Mouse (Mus musculus): ENCODE measurements around the gene Filip1l. TPM values are rescaled to one million over a fixed set of nuclear protein-coding genes. Genes with fewer than 3 reads are reported as not detected.

The Filip1l gene
- polyA plus RNA-seq, 1 experiment, result 35.9 TPM

DNA sequence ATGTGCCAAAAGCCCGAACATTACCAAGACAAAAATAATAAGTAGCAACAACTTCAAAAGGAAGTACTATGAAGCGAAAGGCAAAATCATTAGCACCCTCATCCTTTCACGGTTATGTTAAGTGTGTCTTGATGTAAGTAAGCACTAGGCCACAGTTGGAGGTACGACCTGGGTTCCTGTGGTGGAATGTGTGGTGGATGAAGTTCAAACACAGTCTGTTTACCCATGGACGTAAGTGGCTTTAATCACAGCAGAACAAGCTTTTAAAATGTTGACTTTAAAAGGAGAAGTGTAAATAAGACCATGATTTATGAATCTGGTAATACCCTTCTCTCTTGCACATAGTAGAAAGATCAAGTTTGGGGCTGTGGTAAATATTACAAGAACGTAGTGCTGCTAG lies 153.2 kb downstream of the Filip1l start:
- Histone ChIP-seq H3K4me3 (ENCODE audit: insufficient read depth, low read length) (no peak overlapping the region), H3K4me1 (ENCODE audit: control insufficient read depth, insufficient read depth, low read length) (peaks cover 21% of the 10 kb centered on the region), H3K27ac (ENCODE audit: insufficient read depth, low read depth, low read length) (no peak overlapping the region)
- TF ChIP-seq CTCF (IDR thresholded peaks at IDR 0.05; ENCODE audit: low read depth, low read length) (no peak), POLR2A (IDR thresholded peaks at IDR 0.05; ENCODE audit: borderline replicate concordance, low read depth, low read length) (no peak)

DNA sequence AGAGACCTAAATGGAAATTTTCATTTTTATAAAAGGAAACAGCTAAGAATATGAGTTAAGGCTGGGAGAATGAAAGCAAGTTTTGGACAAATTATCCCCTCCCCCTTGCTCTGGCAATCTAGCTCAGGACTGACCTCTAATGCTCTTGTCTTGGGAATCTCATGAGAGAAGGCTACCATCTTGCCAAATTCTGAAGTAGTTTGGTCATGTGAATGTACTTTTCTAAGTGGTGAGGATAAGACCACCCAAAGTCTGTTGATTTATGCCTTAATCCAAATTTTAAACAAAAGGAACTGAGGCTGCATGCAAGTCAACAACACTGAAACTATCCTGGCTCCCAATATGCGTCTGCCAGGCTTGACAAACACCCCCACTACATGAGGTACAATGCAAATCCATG lies 155.5 kb downstream of the Filip1l start:
- Histone ChIP-seq H3K4me1 (ENCODE audit: control insufficient read depth, insufficient read depth, low read length) (peaks cover 9% of the 10 kb centered on the region), H3K27ac (ENCODE audit: insufficient read depth, low read depth, low read length) (no peak overlapping the region), H3K4me3 (ENCODE audit: insufficient read depth, low read length) (no peak overlapping the region)
- no peak for TF ChIP-seq POLR2A (IDR thresholded peaks at IDR 0.05; ENCODE audit: borderline replicate concordance, low read depth, low read length)
- TF ChIP-seq CTCF (IDR thresholded peaks at IDR 0.05; ENCODE audit: low read depth, low read length), result no peak

DNA sequence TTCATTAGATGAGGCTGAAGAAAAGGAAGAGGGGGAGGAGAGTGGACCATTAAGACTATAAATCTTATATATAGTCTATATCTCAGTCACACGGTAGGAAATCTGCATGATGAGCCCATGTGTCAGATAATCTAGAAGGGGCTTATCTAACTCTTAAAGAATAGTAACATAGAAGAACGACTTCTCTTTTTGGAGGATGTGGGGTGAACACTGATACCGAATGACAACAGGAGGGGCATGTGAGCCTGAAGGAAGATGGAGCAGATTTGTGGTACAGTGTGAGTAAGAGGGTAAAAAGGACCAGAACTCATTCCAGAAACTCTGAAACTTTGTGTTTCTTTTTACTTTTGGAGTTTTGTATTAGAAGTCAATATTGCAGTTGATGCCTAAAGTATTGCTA lies 156.2 kb downstream of the Filip1l start:
- H3K27ac ChIP-seq (ENCODE audit: insufficient read depth, low read depth, low read length), result no peak overlapping the region
- peaks cover 7% of the 10 kb centered on the region for H3K4me1 ChIP-seq (ENCODE audit: control insufficient read depth, insufficient read depth, low read length)
- H3K4me3 ChIP-seq (ENCODE audit: insufficient read depth, low read length), result no peak overlapping the region
- TF ChIP-seq CTCF (IDR thresholded peaks at IDR 0.05; ENCODE audit: low read depth, low read length), result no peak

DNA sequence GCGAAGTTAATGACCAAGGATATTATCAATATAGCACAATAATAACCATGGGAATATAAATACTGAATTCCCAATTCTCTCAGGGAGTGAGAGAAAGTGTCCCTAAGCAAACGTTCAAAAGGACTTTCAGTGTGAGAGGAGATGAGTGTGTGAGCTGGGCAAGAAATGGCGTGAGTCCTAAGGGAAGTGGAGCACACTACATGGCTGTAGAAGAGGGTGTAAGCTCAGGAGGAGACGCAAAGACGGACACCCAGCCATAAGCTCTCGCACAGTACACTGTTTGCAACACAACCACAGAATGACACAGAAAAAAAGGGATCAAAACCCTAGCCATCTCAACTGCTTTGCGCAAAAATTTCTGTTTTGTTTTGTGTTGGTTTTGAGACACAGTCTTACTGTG lies 160.7 kb downstream of the Filip1l start:
- Histone ChIP-seq H3K4me1 (ENCODE audit: control insufficient read depth, insufficient read depth, low read length) (no peaks in the 10 kb centered on the region), H3K27ac (ENCODE audit: insufficient read depth, low read depth, low read length) (no peak overlapping the region), H3K4me3 (ENCODE audit: insufficient read depth, low read length) (no peak overlapping the region)
- TF ChIP-seq POLR2A (IDR thresholded peaks at IDR 0.05; ENCODE audit: borderline replicate concordance, low read depth, low read length) (no peak), CTCF (IDR thresholded peaks at IDR 0.05; ENCODE audit: low read depth, low read length) (no peak)

DNA sequence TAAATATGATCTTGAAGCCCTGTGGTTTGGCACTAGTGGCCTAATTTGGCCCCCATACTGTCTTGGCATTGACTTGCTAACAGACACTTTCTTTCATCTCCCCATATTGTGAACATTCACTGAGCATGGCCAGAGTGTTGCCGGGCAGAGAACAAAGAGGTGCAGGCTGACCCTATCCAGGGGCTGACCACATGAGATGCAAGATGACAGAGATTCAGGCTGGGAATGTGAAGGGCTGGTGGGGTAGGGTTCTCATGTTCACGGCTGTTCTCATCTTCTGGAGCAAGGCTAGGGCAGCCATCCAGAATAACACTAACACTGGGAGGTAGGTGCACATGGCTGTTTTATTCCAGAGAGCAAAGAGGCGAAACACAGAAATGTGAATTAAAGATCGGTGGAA lies 161.5 kb downstream of the Filip1l start:
- no peaks in the 10 kb centered on the region for H3K4me1 ChIP-seq (ENCODE audit: control insufficient read depth, insufficient read depth, low read length)
- no peak overlapping the region for H3K27ac ChIP-seq (ENCODE audit: insufficient read depth, low read depth, low read length)
- TF ChIP-seq POLR2A (IDR thresholded peaks at IDR 0.05; ENCODE audit: borderline replicate concordance, low read depth, low read length) (no peak), CTCF (IDR thresholded peaks at IDR 0.05; ENCODE audit: low read depth, low read length) (no peak)
- no peak overlapping the region for H3K4me3 ChIP-seq (ENCODE audit: insufficient read depth, low read length)

DNA sequence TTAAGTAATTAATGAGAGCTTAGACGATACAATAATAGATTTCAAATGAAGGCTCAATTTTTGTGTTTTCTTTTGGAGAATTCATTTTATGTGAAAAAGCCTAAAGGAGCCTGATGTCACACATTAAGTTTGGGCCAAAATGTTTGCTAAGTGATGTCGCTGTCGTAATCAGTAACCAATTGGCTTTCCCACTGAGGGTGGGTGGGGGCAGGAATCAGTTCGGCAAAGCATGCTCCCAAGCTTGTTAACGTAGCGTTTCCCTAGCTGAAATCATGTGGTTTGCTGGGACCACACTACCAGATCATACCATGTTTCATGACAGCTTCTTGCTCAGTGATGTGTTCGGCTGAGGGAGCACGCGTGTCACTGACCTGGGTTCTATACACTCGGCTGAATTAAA lies 162.7 kb downstream of the Filip1l start:
- Histone ChIP-seq H3K27ac (ENCODE audit: insufficient read depth, low read depth, low read length) (no peak overlapping the region), H3K4me1 (ENCODE audit: control insufficient read depth, insufficient read depth, low read length) (no peaks in the 10 kb centered on the region), H3K4me3 (ENCODE audit: insufficient read depth, low read length) (no peak overlapping the region)
- TF ChIP-seq POLR2A (IDR thresholded peaks at IDR 0.05; ENCODE audit: borderline replicate concordance, low read depth, low read length) (no peak), CTCF (IDR thresholded peaks at IDR 0.05; ENCODE audit: low read depth, low read length) (no peak)

DNA sequence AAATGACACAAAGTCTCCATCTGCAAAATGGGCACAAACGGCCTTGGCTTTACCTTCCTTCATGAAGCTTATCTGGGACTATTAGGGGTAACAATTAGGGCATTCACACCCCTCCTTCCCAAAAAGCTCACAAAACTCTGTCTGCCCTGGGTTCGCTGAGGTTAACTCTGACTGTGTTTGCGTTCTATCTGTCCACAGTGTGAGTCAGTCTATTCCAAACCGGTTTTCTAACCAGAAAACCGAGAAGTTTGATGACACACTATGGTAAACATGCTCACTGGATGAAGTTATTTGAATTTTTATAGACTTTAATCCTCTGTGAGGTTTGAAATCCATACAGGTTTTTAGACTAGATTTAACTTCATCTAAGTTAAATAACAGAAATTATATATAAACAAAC lies 172.2 kb downstream of the Filip1l start:
- no peak overlapping the region for H3K27ac ChIP-seq (ENCODE audit: insufficient read depth, low read depth, low read length)
- no peak overlapping the region for H3K4me3 ChIP-seq (ENCODE audit: insufficient read depth, low read length)

DNA sequence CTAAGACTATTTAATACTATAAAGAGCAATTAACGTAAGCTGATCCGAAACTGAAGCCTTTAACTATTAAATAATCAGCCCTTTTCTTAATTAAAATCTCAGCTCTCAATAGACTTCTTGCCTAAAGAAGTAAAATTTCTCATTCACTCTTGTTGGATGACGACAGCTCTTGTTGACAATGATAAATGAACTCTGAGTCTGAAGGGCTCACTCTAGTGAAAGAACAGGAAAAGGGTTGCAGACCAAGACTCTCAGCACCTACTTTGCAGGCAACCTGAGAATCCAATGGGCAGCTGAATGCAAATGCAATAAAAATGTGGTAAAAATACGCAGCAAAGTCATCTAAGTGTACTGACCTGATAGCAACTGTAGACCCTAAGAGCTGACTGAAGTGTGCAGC lies 172.6 kb downstream of the Filip1l start:
- no peak overlapping the region for H3K27ac ChIP-seq (ENCODE audit: insufficient read depth, low read depth, low read length)
- H3K4me3 ChIP-seq (ENCODE audit: insufficient read depth, low read length), result no peak overlapping the region
- no peak for TF ChIP-seq CTCF (IDR thresholded peaks at IDR 0.05; ENCODE audit: low read depth, low read length)
- no peak for TF ChIP-seq POLR2A (IDR thresholded peaks at IDR 0.05; ENCODE audit: borderline replicate concordance, low read depth, low read length)
- H3K4me1 ChIP-seq (ENCODE audit: control insufficient read depth, insufficient read depth, low read length), result peaks cover 26% of the 10 kb centered on the region

More for the DNA sequence above, 172.2 kb downstream of the Filip1l start:
- H3K4me1 ChIP-seq (ENCODE audit: control insufficient read depth, insufficient read depth, low read length), result peaks cover 25% of the 10 kb centered on the region
- TF ChIP-seq POLR2A (IDR thresholded peaks at IDR 0.05; ENCODE audit: borderline replicate concordance, low read depth, low read length), result no peak
- no peak for TF ChIP-seq CTCF (IDR thresholded peaks at IDR 0.05; ENCODE audit: low read depth, low read length)

DNA sequence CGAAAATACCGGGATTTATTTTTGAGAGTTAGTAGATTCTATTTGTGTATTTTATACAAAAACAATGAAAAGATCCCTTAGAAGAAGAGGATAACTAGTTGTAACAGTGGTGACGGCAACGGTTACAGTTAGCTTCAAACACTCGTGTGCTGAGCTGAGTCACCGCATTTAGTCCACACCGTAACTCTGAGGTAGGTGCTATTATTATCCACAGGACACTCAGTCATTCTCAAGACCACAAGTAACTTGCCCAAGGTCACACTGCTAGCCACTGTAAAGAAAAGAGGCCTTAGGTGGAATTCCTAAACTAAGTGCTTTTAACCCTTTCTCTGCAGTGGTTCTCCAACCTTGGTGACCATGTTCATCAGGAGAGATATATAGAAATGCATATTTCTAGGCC lies 174.0 kb downstream of the Filip1l start:
- Histone ChIP-seq H3K4me1 (ENCODE audit: control insufficient read depth, insufficient read depth, low read length) (peaks cover 36% of the 10 kb centered on the region), H3K27ac (ENCODE audit: insufficient read depth, low read depth, low read length) (no peak overlapping the region), H3K4me3 (ENCODE audit: insufficient read depth, low read length) (no peak overlapping the region)
- TF ChIP-seq CTCF (IDR thresholded peaks at IDR 0.05; ENCODE audit: low read depth, low read length), result no peak
- no peak for TF ChIP-seq POLR2A (IDR thresholded peaks at IDR 0.05; ENCODE audit: borderline replicate concordance, low read depth, low read length)

DNA sequence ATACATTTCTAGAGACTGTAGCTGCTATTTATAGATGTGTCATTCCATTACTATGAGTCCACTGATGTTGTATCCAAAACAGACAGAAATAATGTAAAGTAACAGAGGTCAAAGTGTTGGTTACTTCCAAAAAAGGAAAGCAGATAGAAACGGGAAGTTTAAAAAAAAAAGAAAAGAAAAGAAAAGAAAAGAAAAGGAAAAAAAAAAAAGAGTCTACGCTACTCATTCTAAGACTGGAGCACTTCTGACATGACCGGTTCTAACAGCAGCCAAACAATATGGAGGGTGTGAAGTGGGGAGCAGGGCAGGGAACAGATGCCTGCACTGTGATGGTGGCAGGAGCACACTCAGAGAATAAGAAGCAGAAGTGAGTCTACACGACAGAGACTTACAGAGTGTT lies 175.6 kb downstream of the Filip1l start:
- Histone ChIP-seq H3K4me3 (ENCODE audit: insufficient read depth, low read length) (no peak overlapping the region), H3K4me1 (ENCODE audit: control insufficient read depth, insufficient read depth, low read length) (peaks cover 38% of the 10 kb centered on the region), H3K27ac (ENCODE audit: insufficient read depth, low read depth, low read length) (no peak overlapping the region)
- TF ChIP-seq CTCF (IDR thresholded peaks at IDR 0.05; ENCODE audit: low read depth, low read length) (no peak), POLR2A (IDR thresholded peaks at IDR 0.05; ENCODE audit: borderline replicate concordance, low read depth, low read length) (no peak)

DNA sequence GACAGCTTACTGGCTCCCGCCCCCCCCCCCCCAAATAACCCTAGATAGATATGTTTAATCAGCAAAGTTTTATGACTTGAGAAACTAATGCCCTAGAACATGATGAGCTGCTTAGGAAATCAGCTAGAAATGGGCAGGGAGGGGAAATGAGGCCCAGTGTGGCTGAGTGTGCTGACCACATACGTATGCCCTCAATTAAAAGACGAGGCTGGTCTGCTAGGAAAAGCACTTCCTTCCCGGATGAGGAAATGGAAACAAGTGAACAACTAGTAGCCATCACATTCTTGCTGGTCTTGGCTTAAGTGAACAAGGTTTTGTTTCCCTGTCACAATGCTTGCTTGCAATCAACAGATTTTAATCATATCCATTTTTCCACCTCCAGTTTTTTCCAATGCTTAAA lies 177.7 kb downstream of the Filip1l start:
- Histone ChIP-seq H3K4me3 (ENCODE audit: insufficient read depth, low read length) (no peak overlapping the region), H3K27ac (ENCODE audit: insufficient read depth, low read depth, low read length) (no peak overlapping the region), H3K4me1 (ENCODE audit: control insufficient read depth, insufficient read depth, low read length) (peaks cover 47% of the 10 kb centered on the region)
- TF ChIP-seq CTCF (IDR thresholded peaks at IDR 0.05; ENCODE audit: low read depth, low read length), result no peak
- TF ChIP-seq POLR2A (IDR thresholded peaks at IDR 0.05; ENCODE audit: borderline replicate concordance, low read depth, low read length), result no peak
